Mouse (Mus musculus) embryonic facial prominence, embryonic 11.5 days (tissue): Measurements from ENCODE around the gene Sycp2. TPM values are rescaled to one million over a fixed set of nuclear protein-coding genes. Genes with fewer than 3 reads are reported as not detected.
A peak's percentile ranks its signal among the peaks of the same experiment; 100 is the strongest.

ENCODE experiments used
- ATAC-seq: fragments of 200-750 bp; cut with Nextera tagmentation; replicated peaks from 2 replicates; pipeline ENCODE4 v1.8.0; 2017; ENCODE audit warnings: low read depth; ENCODE audit not compliant: insufficient number of reproducible peaks, low FRiP score, low TSS enrichment
- DNase-seq: peaks from one replicate; pipeline ENCODE4 v3.0.0-alpha.2; 2015; ENCODE audit warnings: low spot score
- H3K27ac ChIP-seq: fragments of 300-500 bp; sonication (generic); replicated peaks from 2 replicates; pipeline ENCODE4 v1.5.1; 2014; ENCODE audit warnings: mild to moderate bottlenecking, low read depth, low read length, control low read depth
- H3K27me3 ChIP-seq: fragments of 300-500 bp; sonication (generic); 2 replicates; pipeline ENCODE4 v1.6.1; 2014; ENCODE audit warnings: mild to moderate bottlenecking, low read length, moderate library complexity, mixed read lengths; ENCODE audit not compliant: control insufficient read depth, insufficient read depth
- H3K36me3 ChIP-seq: fragments of 300-500 bp; sonication (generic); replicated peaks from 2 replicates; pipeline ENCODE4 v1.6.1; 2014; ENCODE audit warnings: low read depth, mild to moderate bottlenecking, low read length, moderate library complexity, mixed read lengths; ENCODE audit not compliant: control insufficient read depth, insufficient read depth
- H3K4me1 ChIP-seq: fragments of 300-500 bp; sonication (generic); 2 replicates; pipeline ENCODE4 v1.6.1; 2014; ENCODE audit warnings: low read length, mixed read lengths; ENCODE audit not compliant: control insufficient read depth, insufficient read depth
- H3K4me2 ChIP-seq: fragments of 300-500 bp; sonication (generic); 2 replicates; pipeline ENCODE4 v1.6.1; 2014; ENCODE audit warnings: low read depth, mild to moderate bottlenecking, control low read depth, low read length, moderate library complexity
- H3K4me3 ChIP-seq: fragments of 300-500 bp; sonication (generic); 2 replicates; pipeline ENCODE4 v1.5.1; 2014; ENCODE audit warnings: low read depth, low read length, control low read depth
- H3K9ac ChIP-seq: fragments of 300-500 bp; sonication (generic); replicated peaks from 2 replicates; pipeline ENCODE4 v1.6.1; 2014; ENCODE audit warnings: mild to moderate bottlenecking, control low read depth, low read length
- H3K9me3 ChIP-seq: fragments of 300-500 bp; sonication (generic); replicated peaks from 2 replicates; pipeline ENCODE4 v1.6.1; 2016; ENCODE audit warnings: mild to moderate bottlenecking, low read length, inconsistent platforms, mixed read lengths; ENCODE audit not compliant: control insufficient read depth
- WGBS: fragments of 180-500 bp; shearing (Covaris S2); extraction: QIAGEN DNeasy Blood & Tissue Kit; methylation state at CpG from one replicate; pipeline ENCODE4 v1.1.7; 2014; 5-methylcytosine and 5-hydroxymethylcytosine counted together
- polyA plus RNA-seq: library from polyadenylated mRNA; unstranded; fragments of >200 nt; fragmentation: Nextera tagmentation; extraction: Ambion mirVana; gene quantifications from 2 replicates; pipeline ENCODE4 v1.2.1, GENCODE M21; 2014

The Sycp2 gene
- polyA plus RNA-seq, 1 experiment from 2014 or later = 0.07 TPM

- Histone ChIP-seq H3K4me2 (no peak within 1 kb of the TSS), H3K27ac (no peak within 1 kb of the TSS), H3K27me3 (no peaks in the 10 kb centered on the region), H3K4me1 (no peaks in the 10 kb centered on the region), H3K4me3 (no peak within 1 kb of the TSS), H3K9me3 (no peaks in the 10 kb centered on the region), H3K36me3 (no peaks in the 10 kb centered on the region), H3K9ac (no peak within 1 kb of the TSS)
- ATAC-seq = no peak
- 91% methylated on average over 4 of the region's 4 CpGs for WGBS
- no peak for DNase-seq
Measured at GRCm38 (mm10) chr2:178430231-178430630, 22.7 kb upstream of the Sycp2 start, which contains the start of gene Cdh26. TSS of gene Cdh26 (plus strand) at chr2:178430531.

GRCm38 (mm10) chr2:178429426-178429825 lies 21.9 kb upstream of the Sycp2 start:
- no peak overlapping the region for H3K9ac ChIP-seq
- no peak overlapping the region for H3K27ac ChIP-seq
- DNase-seq (no peak), ATAC-seq (no peak)
- no peak overlapping the region for H3K4me2 ChIP-seq
- no peaks in the 10 kb centered on the region for H3K27me3 ChIP-seq
- no peaks in the 10 kb centered on the region for H3K36me3 ChIP-seq
- WGBS = 85% methylated on average over 6 of the region's 6 CpGs
- H3K9me3 ChIP-seq = no peaks in the 10 kb centered on the region
- no peak overlapping the region for H3K4me3 ChIP-seq
- no peaks in the 10 kb centered on the region for H3K4me1 ChIP-seq

- H3K27ac ChIP-seq = no peak overlapping the region
- no peaks in the 10 kb centered on the region for H3K9me3 ChIP-seq
- 92% methylated on average over 4 of the region's 4 CpGs for WGBS
- no peak overlapping the region for H3K4me3 ChIP-seq
- no peaks in the 10 kb centered on the region for H3K36me3 ChIP-seq
- no peak for ATAC-seq
- H3K27me3 ChIP-seq = no peaks in the 10 kb centered on the region
- H3K9ac ChIP-seq = no peak overlapping the region
- no peaks in the 10 kb centered on the region for H3K4me1 ChIP-seq
- H3K4me2 ChIP-seq = no peak overlapping the region
- DNase-seq = no peak
Measured at GRCm38 (mm10) chr2:178428676-178429075, 21.2 kb upstream of the Sycp2 start.

GRCm38 (mm10) chr2:178428183-178428582 lies 20.7 kb upstream of the Sycp2 start:
- no peaks in the 10 kb centered on the region for H3K4me1 ChIP-seq
- H3K36me3 ChIP-seq = no peaks in the 10 kb centered on the region
- no peak overlapping the region for H3K9ac ChIP-seq
- ATAC-seq = no peak
- no peak for DNase-seq
- H3K27ac ChIP-seq = no peak overlapping the region
- no peaks in the 10 kb centered on the region for H3K27me3 ChIP-seq
- H3K9me3 ChIP-seq = no peaks in the 10 kb centered on the region
- H3K4me2 ChIP-seq = no peak overlapping the region
- WGBS = 82% methylated on average over 9 of the region's 9 CpGs
- H3K4me3 ChIP-seq = no peak overlapping the region

DNA sequence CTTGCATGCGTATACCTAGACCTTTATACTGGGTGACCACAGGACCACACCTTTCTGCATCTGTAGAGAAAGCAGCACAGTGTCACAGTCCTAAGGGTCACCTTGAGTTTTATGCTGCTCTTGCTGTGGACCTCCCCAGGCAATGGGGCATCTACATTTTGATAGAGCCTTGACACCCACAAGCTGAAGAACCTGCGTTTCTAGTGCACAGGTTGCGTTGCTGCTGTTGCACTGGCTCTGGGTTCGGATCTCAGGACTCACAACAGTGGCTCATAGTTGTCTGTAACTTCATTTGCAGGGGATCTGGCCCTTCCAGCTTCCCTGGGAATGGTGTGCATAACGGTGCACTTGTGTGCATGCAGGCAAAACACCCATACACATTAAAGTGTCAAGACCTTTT lies 19.7 kb upstream of the Sycp2 start:
- Histone ChIP-seq H3K27ac (no peak overlapping the region), H3K4me1 (no peaks in the 10 kb centered on the region), H3K36me3 (no peaks in the 10 kb centered on the region), H3K9ac (no peak overlapping the region), H3K4me2 (no peak overlapping the region), H3K4me3 (no peak overlapping the region), H3K27me3 (no peaks in the 10 kb centered on the region), H3K9me3 (no peaks in the 10 kb centered on the region)
- ATAC-seq = no peak
- WGBS = 83% methylated on average over 5 of the region's 5 CpGs
- no peak for DNase-seq

GRCm38 (mm10) chr2:178426229-178426628 lies 18.7 kb upstream of the Sycp2 start:
- no peaks in the 10 kb centered on the region for H3K4me1 ChIP-seq
- WGBS = 43% methylated on average over 4 of the region's 4 CpGs
- DNase-seq = peak; percentile 75
- H3K9me3 ChIP-seq = no peaks in the 10 kb centered on the region
- H3K4me3 ChIP-seq = no peak overlapping the region
- ATAC-seq = no peak
- H3K9ac ChIP-seq = no peak overlapping the region
- H3K36me3 ChIP-seq = no peaks in the 10 kb centered on the region
- no peak overlapping the region for H3K4me2 ChIP-seq
- no peak overlapping the region for H3K27ac ChIP-seq
- no peaks in the 10 kb centered on the region for H3K27me3 ChIP-seq

DNA sequence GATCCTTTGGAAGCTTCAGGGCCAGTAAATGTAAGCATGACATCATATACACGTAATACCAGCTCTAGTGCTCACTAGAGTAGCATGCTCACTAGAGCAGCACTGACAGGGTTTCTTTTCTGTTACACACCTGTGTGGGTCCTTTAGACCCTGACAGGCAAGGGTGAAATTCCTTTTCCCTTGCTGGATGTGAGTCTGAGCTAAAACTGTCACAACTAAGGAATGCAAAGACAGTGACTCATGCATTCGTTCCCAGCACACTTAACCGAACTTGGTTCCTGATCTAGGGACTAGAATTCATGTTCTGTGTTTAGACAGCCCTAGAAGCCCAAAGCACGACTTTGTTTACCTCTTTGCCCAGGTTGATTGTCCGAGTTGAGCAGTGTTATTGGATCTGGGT lies 15.7 kb upstream of the Sycp2 start:
- H3K27ac ChIP-seq = peak overlapping the region; percentile 16; the same call in 1 of the 2 replicates
- H3K36me3 ChIP-seq = no peaks in the 10 kb centered on the region
- H3K9ac ChIP-seq = no peak overlapping the region
- no peak overlapping the region for H3K4me3 ChIP-seq
- H3K4me1 ChIP-seq = no peaks in the 10 kb centered on the region
- no peak overlapping the region for H3K4me2 ChIP-seq
- H3K27me3 ChIP-seq = no peaks in the 10 kb centered on the region
- DNase-seq (no peak), ATAC-seq (no peak)
- H3K9me3 ChIP-seq = no peaks in the 10 kb centered on the region
- WGBS = 69% methylated on average over 5 of the region's 5 CpGs

- 11% methylated on average over 2 of the region's 3 CpGs for WGBS
- Histone ChIP-seq H3K4me3 (no peak overlapping the region), H3K9me3 (no peaks in the 10 kb centered on the region), H3K4me2 (no peak overlapping the region), H3K9ac (no peak overlapping the region), H3K4me1 (no peaks in the 10 kb centered on the region), H3K27me3 (no peaks in the 10 kb centered on the region), H3K27ac (0 out of 2 replicates have a peak overlapping the region, but pooled peaks have one; percentile 38), H3K36me3 (no peaks in the 10 kb centered on the region)
- peak; percentile 48 for ATAC-seq
- DNase-seq = peak; percentile 70
Measured at GRCm38 (mm10) chr2:178422186-178422585, 14.7 kb upstream of the Sycp2 start.
